Mouse (Mus musculus): ENCODE results near the gene Parp1.

The Parp1 gene

DNA sequence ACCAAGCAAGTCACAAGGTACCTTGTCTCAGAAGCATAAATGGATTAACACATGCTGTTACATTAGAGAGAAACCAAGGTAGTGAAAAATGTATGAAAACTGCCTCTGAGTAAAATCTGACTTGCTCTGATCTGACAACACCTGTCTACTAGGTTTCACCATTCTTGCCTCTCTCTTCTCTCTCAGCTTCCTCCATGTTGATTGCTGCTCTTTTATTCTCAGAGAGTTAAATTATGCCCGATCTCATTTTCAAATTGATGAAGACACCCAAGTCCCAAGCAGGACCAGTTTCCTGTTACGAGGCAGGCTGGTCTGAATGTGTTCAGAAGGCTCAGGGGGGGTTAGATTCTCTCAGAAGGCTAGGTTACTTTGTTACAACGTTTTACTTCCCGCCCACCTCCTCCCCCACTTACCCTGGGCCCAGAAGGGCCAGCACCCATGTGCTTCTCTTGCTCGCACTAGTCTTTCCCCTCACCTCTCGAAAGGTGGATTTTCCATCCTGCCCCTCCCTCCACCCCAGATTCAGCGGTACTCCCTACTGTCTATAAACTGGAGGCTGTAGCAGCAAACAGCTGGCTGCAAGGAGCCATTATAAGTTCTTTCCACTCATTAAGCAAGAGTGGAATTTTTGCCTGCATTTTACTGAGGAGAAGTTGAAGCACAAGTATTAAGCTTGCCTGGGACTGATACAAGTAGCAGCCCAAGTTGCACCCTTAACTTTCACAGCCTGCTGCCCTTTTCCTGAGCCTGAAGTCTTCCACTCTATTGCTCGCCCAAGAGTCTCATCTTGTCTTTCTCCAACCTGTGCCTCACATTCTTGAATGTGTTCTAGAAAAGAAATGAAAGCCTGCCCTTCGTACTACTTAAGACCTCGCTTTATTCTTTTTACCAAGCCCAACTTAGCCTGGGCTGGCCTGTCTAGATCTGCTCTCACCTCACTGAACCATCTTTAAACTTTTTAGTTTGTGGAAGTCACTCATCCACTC lies 71.0 kb downstream of the Parp1 start:
- DNase-seq, result peak in 1 of 2 experiments; percentile 5

DNA sequence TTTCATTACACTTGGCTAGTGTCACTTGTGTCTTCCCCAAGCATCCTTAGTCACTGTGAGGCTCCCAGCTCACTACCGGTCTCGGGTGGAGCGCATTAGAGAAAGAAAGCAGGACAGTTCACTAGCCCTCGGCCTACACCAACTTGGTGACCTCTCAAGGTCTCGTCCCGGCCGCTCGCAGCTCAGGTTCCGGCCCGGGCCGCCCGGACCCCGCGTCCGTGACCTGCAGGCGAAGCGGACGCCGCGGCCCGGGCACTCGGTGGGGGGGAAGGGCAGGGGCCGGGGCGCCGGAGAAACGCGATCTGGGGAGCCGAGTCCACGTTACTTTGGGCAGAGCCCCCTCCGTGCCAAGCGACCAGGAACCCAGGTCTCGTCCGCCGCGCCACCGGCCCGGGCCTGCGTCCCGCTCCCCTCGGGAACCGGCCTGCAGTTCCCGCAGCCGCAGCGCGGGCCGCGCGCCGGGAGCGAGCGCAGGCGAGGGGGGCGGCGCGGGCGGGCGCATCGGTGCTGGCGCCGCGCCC lies 71.9 kb downstream of the Parp1 start:
- DNase-seq, result peak; percentile 20 to 63

DNA sequence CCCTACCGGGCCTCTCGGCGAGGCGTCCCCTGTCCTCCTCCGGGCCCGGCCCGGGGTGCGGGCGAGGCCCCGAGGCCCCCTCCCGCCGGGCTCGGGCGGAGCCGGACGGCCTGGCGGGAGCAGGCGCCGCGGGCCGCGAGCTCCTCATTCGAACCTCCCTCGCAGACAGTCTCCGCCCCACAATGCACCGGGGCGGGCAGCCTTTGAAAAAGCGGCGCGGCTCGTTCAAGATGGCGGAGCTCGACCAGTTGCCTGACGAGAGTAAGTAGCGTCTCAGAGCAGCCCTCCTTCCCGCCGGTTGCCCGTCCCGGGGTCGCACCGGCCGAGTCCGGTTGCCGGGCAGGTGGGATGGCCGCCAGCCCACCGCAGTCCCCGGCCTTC lies 72.4 kb downstream of the Parp1 start, which contains the start of gene Lin9:
Gene Lin9, plus strand, starts transcription at position 14 of the 381 bp plus-strand sequence.
- peak; percentile 89 to 96 for DNase-seq

GRCm38 (mm10) chr1:180641518-180642227 lies 72.9 kb downstream of the Parp1 start:
- peak in 1 of 2 experiments; percentile 8 for DNase-seq

DNA sequence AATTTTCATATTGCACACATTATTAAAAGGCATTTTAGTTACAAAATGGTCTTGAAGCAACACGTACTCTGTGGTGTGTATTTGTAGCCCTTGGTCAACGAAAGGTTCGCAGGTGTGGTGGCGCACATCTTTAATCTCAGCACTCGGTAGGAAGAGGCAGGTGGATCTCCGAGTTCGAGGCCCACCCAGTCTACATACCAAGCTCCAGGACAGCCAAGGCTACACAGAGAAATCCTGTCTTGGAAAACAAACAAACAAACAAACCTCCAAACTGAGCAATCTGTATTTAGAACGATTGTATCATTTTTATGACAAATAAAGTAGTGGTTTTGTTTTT lies 73.5 kb downstream of the Parp1 start:
- DNase-seq, result no peak

Measured in kidney, postnatal 36 days (tissue).